Mouse (Mus musculus) ES-Bruce4 (cell line): ENCODE measurements around the gene Rnf216.

Experiments
- CTCF ChIP-seq: IDR thresholded peaks from one replicate; pipeline ENCODE4 v1.8.1; 2011; ENCODE audit warnings: low read depth, low read length
- POLR2A ChIP-seq: IDR thresholded peaks from one replicate; pipeline ENCODE4 v1.8.1; 2011; ENCODE audit warnings: low read length; ENCODE audit not compliant: insufficient read depth

GRCm38 (mm10) chr5:143059182-143059581 is 53.6 kb downstream of the Rnf216 start:
- TF ChIP-seq POLR2A = no peak
- TF ChIP-seq CTCF = no peak
